Mouse (Mus musculus): ENCODE results near the gene 4930402H24Rik. TPM values are rescaled to one million over a fixed set of nuclear protein-coding genes. Genes with fewer than 3 reads are reported as not detected.

Gene 4930402H24Rik
- polyA plus RNA-seq, 1 experiment from 2014 or later, result 36.7 TPM

DNA sequence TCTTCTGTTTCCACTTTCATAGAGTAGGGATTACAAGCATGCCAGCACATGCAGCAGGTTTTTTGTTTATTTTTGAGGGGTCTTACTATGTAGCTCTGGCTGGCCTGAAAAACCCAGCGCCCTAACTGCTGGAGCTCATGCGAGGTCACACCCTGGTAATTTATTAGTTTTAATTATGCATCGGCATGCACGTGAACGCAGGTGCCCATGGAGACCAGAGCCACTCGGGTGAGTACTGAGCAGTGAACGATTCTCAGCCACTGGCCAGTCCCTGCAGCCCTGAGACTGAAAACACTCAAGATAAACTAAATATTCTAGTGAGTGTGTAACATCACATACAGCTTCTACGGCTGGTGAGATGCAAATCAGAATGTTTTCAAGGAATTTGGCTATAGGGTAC is 110.5 kb downstream of the 4930402H24Rik start:
- no peaks in the 10 kb centered on the region for H3K27me3 ChIP-seq
- H3K4me1 ChIP-seq, result no peaks in the 10 kb centered on the region
- H3K36me3 ChIP-seq, result peaks cover 26% of the 10 kb centered on the region
- 63% methylated on average over 8 of the region's 8 CpGs for WGBS
- ATAC-seq (ENCODE audit: insufficient number of reproducible peaks, low FRiP score, low TSS enrichment, low read depth), result no peak
- no peaks in the 10 kb centered on the region for H3K9me3 ChIP-seq
- no peak overlapping the region for H3K27ac ChIP-seq
- H3K9ac ChIP-seq, result no peak overlapping the region
- H3K4me3 ChIP-seq, result no peak overlapping the region
- H3K4me2 ChIP-seq, result no peak overlapping the region

- WGBS, result 91% methylated on average over 7 of the region's 7 CpGs
- no peak overlapping the region for H3K4me2 ChIP-seq
- H3K27ac ChIP-seq, result no peak overlapping the region
- no peak overlapping the region for H3K9ac ChIP-seq
- no peaks in the 10 kb centered on the region for H3K27me3 ChIP-seq
- no peak overlapping the region for H3K4me3 ChIP-seq
- no peaks in the 10 kb centered on the region for H3K9me3 ChIP-seq
- ATAC-seq (ENCODE audit: insufficient number of reproducible peaks, low FRiP score, low TSS enrichment, low read depth), result no peak
- H3K4me1 ChIP-seq, result no peaks in the 10 kb centered on the region
- peaks cover 44% of the 10 kb centered on the region for H3K36me3 ChIP-seq
Measured at GRCm38 (mm10) chr2:130791722-130792121, 114.5 kb downstream of the 4930402H24Rik start.

GRCm38 (mm10) chr2:130789642-130790041 is 116.6 kb downstream of the 4930402H24Rik start:
- Histone ChIP-seq H3K4me1 (no peaks in the 10 kb centered on the region), H3K9me3 (no peaks in the 10 kb centered on the region), H3K4me3 (no peak overlapping the region), H3K4me2 (no peak overlapping the region), H3K27me3 (no peaks in the 10 kb centered on the region), H3K27ac (no peak overlapping the region), H3K36me3 (peaks cover 58% of the 10 kb centered on the region), H3K9ac (no peak overlapping the region)
- 93% methylated on average over 6 of the region's 6 CpGs for WGBS
- ATAC-seq (ENCODE audit: insufficient number of reproducible peaks, low FRiP score, low TSS enrichment, low read depth), result no peak

DNA sequence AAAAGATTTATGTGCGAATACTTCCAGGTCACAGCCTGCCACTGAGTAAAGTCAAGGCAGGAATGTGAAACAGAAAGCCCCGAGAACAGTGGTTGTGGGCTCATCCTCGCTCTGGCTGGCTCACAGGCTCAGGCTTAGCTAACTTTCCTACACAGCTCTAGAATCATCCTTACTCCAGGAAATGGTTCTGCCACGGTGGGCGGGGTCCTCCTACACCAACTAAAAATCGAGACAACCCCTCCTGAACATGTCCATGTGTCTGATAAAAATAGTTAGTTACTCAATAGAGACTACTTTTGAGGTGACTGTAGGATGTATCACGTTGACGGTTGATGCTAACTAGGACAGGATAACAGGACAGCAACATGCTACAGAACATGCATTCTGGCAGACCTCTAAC is 117.2 kb downstream of the 4930402H24Rik start:
- Histone ChIP-seq H3K27me3 (no peaks in the 10 kb centered on the region), H3K4me1 (no peaks in the 10 kb centered on the region), H3K4me3 (no peak overlapping the region), H3K27ac (no peak overlapping the region), H3K9me3 (no peaks in the 10 kb centered on the region), H3K36me3 (peaks cover 61% of the 10 kb centered on the region), H3K4me2 (no peak overlapping the region), H3K9ac (no peak overlapping the region)
- 83% methylated on average over 8 of the region's 8 CpGs for whole genome bisulfite sequencing
- no peak for ATAC-seq (ENCODE audit: insufficient number of reproducible peaks, low FRiP score, low TSS enrichment, low read depth)

- ATAC-seq (ENCODE audit: insufficient number of reproducible peaks, low FRiP score, low TSS enrichment, low read depth), result no peak
- no peaks in the 10 kb centered on the region for H3K27me3 ChIP-seq
- H3K27ac ChIP-seq, result no peak overlapping the region
- H3K4me1 ChIP-seq, result no peaks in the 10 kb centered on the region
- WGBS, result 71% methylated on average over 3 of the region's 3 CpGs
- H3K9me3 ChIP-seq, result no peaks in the 10 kb centered on the region
- no peak overlapping the region for H3K4me2 ChIP-seq
- H3K4me3 ChIP-seq, result no peak overlapping the region
- no peak overlapping the region for H3K9ac ChIP-seq
- peaks cover 71% of the 10 kb centered on the region for H3K36me3 ChIP-seq
Measured at GRCm38 (mm10) chr2:130784939-130785338, 121.3 kb downstream of the 4930402H24Rik start.

GRCm38 (mm10) chr2:130780615-130781303 is 125.4 kb downstream of the 4930402H24Rik start:
- Histone ChIP-seq H3K9me3 (no peaks in the 10 kb centered on the region), H3K4me1 (no peaks in the 10 kb centered on the region), H3K27ac (no peak overlapping the region), H3K27me3 (no peaks in the 10 kb centered on the region), H3K36me3 (peaks cover 72% of the 10 kb centered on the region), H3K4me2 (no peak overlapping the region), H3K4me3 (no peak overlapping the region), H3K9ac (no peak overlapping the region)
- WGBS, result 54% methylated on average over 2 of the region's 2 CpGs
- ATAC-seq (ENCODE audit: insufficient number of reproducible peaks, low FRiP score, low TSS enrichment, low read depth), result no peak

- WGBS, result 72% methylated on average over 1 of the region's 1 CpGs
- H3K27me3 ChIP-seq, result no peaks in the 10 kb centered on the region
- no peak for ATAC-seq (ENCODE audit: insufficient number of reproducible peaks, low FRiP score, low TSS enrichment, low read depth)
- peaks cover 74% of the 10 kb centered on the region for H3K36me3 ChIP-seq
- H3K4me2 ChIP-seq, result no peak overlapping the region
- no peaks in the 10 kb centered on the region for H3K9me3 ChIP-seq
- H3K4me1 ChIP-seq, result no peaks in the 10 kb centered on the region
- H3K27ac ChIP-seq, result no peak overlapping the region
- no peak overlapping the region for H3K9ac ChIP-seq
- H3K4me3 ChIP-seq, result no peak overlapping the region
Measured at GRCm38 (mm10) chr2:130779935-130780334, 126.3 kb downstream of the 4930402H24Rik start.

GRCm38 (mm10) chr2:130776610-130777009 is 129.6 kb downstream of the 4930402H24Rik start:
- Histone ChIP-seq H3K27me3 (no peaks in the 10 kb centered on the region), H3K4me1 (no peaks in the 10 kb centered on the region), H3K36me3 (peaks cover 64% of the 10 kb centered on the region), H3K4me3 (no peak overlapping the region), H3K4me2 (no peak overlapping the region), H3K9me3 (no peaks in the 10 kb centered on the region), H3K27ac (no peak overlapping the region), H3K9ac (no peak overlapping the region)
- ATAC-seq (ENCODE audit: insufficient number of reproducible peaks, low FRiP score, low TSS enrichment, low read depth), result no peak
- 80% methylated on average over 7 of the region's 7 CpGs for WGBS

DNA sequence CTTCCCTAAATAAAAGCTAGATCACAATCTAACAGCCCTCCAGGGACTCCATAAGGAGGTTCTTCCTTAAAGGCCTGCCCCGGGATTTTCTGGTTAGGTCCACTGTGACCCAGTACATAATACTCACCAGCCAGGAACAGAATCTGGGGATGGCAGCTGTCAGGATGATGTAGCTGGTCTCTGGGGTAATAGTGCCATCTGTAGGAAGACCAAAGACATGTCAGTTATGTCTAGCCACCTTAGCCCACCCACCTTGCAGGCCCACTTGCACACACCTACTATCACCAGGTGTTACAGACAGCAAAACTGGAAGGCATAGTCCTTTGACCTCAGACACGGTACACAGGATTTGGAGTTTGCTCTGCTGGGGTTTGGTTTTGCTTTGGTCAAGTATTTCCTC is 138.7 kb downstream of the 4930402H24Rik start:
- WGBS, result 63% methylated on average over 2 of the region's 2 CpGs
- Histone ChIP-seq H3K9ac (no peak overlapping the region), H3K4me2 (no peak overlapping the region), H3K9me3 (no peaks in the 10 kb centered on the region), H3K4me3 (no peak overlapping the region), H3K4me1 (no peaks in the 10 kb centered on the region), H3K27me3 (no peaks in the 10 kb centered on the region), H3K36me3 (peaks cover 74% of the 10 kb centered on the region), H3K27ac (no peak overlapping the region)
- no peak for ATAC-seq (ENCODE audit: insufficient number of reproducible peaks, low FRiP score, low TSS enrichment, low read depth)

DNA sequence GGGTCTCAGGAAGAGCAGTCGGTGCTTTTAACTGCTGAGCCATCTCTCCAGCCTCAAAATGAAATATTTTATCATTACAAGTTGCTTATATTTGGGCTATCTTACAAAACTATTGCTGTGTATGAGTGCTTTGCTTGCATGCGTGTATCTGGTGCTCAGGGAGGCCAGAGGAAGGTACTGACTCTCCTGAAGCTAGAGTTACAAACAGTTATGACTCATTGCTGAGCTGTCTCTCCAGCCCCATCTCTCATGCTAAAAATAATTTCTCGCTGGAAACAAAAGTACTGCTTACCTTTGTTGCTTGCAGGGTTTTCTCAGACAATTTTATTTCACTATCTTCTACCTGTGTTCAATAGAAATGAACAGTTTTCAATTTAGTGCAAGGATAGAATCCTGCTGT is 140.8 kb downstream of the 4930402H24Rik start:
- Histone ChIP-seq H3K4me1 (no peaks in the 10 kb centered on the region), H3K9me3 (no peaks in the 10 kb centered on the region), H3K9ac (no peak overlapping the region), H3K36me3 (peaks cover 81% of the 10 kb centered on the region), H3K4me3 (no peak overlapping the region), H3K4me2 (no peak overlapping the region), H3K27me3 (no peaks in the 10 kb centered on the region), H3K27ac (no peak overlapping the region)
- ATAC-seq (ENCODE audit: insufficient number of reproducible peaks, low FRiP score, low TSS enrichment, low read depth), result no peak
- 85% methylated on average over 3 of the region's 3 CpGs for WGBS

GRCm38 (mm10) chr2:130760876-130761275 is 145.3 kb downstream of the 4930402H24Rik start:
- no peaks in the 10 kb centered on the region for H3K27me3 ChIP-seq
- no peak overlapping the region for H3K4me2 ChIP-seq
- H3K4me1 ChIP-seq, result no peaks in the 10 kb centered on the region
- no peak for ATAC-seq (ENCODE audit: insufficient number of reproducible peaks, low FRiP score, low TSS enrichment, low read depth)
- no peaks in the 10 kb centered on the region for H3K9me3 ChIP-seq
- no peak overlapping the region for H3K4me3 ChIP-seq
- 82% methylated on average over 6 of the region's 6 CpGs for WGBS
- no peak overlapping the region for H3K27ac ChIP-seq
- H3K9ac ChIP-seq, result no peak overlapping the region
- H3K36me3 ChIP-seq, result peaks cover 66% of the 10 kb centered on the region

GRCm38 (mm10) chr2:130755061-130755607 is 151.1 kb downstream of the 4930402H24Rik start:
- Histone ChIP-seq H3K27me3 (no peaks in the 10 kb centered on the region), H3K36me3 (peaks cover 19% of the 10 kb centered on the region), H3K4me3 (no peak overlapping the region), H3K4me1 (no peaks in the 10 kb centered on the region), H3K9me3 (no peaks in the 10 kb centered on the region), H3K9ac (no peak overlapping the region), H3K27ac (no peak overlapping the region), H3K4me2 (no peak overlapping the region)
- no peak for ATAC-seq (ENCODE audit: insufficient number of reproducible peaks, low FRiP score, low TSS enrichment, low read depth)
- 54% methylated on average over 7 of the region's 7 CpGs for WGBS
